Mouse (Mus musculus): Measurements from ENCODE around the gene Micu2. TPM values are rescaled to one million over a fixed set of nuclear protein-coding genes. Genes with fewer than 3 reads are reported as not detected.
A peak's percentile ranks its signal among the peaks of the same experiment; 100 is the strongest.
"Not testable (repeated sequence)": the region's sequence is repeated elsewhere in the genome, so short reads cannot be mapped to it uniquely, and the experiment has no call there.

The Micu2 gene
- polyA plus RNA-seq, 1 experiment from 2014 or later: 68.3 TPM

DNA sequence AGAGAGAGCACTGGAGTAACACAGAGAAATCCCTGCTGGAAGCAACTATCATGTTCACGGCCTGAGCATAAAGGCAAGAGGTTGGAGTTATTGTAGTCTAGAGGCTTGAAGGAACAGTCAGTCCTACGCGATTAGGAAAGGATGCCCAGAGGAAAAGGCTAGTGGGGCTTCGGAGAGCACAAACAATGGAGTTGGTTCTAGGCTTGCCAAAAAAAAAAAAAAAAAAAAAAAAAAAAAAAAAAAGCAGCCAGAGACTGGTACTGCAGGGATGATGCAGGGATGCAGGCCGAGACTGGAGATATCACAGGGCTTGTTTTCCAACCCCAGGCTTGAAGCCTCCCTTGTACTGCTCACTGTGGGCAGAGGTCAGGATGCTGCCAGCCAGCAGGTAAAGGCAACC is 89.8 kb downstream of the Micu2 start:
- no peak overlapping the region for H3K4me3 ChIP-seq
- no peaks in the 10 kb centered on the region for H3K27me3 ChIP-seq (ENCODE audit: low read depth, poor library complexity, severe bottlenecking)
- no peaks in the 10 kb centered on the region for H3K4me1 ChIP-seq
- WGBS: 88% methylated on average over 5 of the region's 5 CpGs
- no peak for DNase-seq (ENCODE audit: low spot score)
- H3K36me3 ChIP-seq: no peaks in the 10 kb centered on the region
- H3K9me3 ChIP-seq (replicated peaks): no peaks in the 10 kb centered on the region
- H3K27ac ChIP-seq: no peak overlapping the region

DNA sequence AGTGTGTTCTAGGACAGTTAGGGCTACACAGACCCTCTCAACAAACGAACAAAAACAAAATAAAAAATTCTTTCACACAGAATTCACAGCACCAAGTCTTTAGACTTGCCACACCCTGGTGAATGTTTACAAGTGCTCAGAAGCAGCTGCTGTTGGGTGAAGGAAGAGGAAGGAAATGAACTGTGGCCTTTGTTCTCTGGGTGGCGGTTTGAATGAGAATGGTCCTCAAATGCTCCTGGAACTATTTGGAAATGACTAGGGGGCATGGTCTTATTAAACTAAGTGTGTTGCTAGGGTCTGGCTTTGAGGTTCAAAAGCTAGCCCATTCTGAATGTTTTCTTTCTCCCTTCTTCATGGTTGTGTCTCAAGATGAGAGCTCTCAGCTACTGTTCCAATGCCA is 90.6 kb downstream of the Micu2 start:
- Histone ChIP-seq H3K27me3 (ENCODE audit: low read depth, poor library complexity, severe bottlenecking) (no peaks in the 10 kb centered on the region), H3K4me1 (no peaks in the 10 kb centered on the region), H3K9me3 (replicated peaks) (no peaks in the 10 kb centered on the region), H3K4me3 (no peak overlapping the region), H3K27ac (no peak overlapping the region), H3K36me3 (no peaks in the 10 kb centered on the region)
- 74% methylated on average over 2 of the region's 2 CpGs for WGBS
- DNase-seq (ENCODE audit: low spot score): no peak

DNA sequence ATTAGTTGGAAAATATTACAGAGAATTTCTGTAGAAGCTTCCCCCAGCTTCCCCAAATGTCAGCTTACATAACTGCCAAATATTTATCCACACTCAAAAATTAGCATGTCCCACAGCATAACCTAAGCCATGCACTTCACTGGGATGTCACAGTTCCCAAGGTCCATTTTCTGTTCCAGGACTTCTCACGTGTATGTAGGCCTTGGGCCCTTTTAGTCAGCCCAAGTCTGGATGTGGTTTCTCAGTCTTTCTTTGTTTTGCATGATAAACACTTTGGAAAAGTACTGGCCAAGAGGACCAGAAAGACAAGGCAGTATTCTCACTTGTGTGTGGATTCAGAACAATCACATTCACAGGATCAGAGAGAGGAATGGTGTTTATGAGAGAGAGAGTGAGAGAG is 97.1 kb downstream of the Micu2 start:
- H3K9me3 ChIP-seq (replicated peaks): no peaks in the 10 kb centered on the region
- no peak overlapping the region for H3K4me3 ChIP-seq
- no peak overlapping the region for H3K27ac ChIP-seq
- H3K4me1 ChIP-seq: no peaks in the 10 kb centered on the region
- no peaks in the 10 kb centered on the region for H3K27me3 ChIP-seq (ENCODE audit: low read depth, poor library complexity, severe bottlenecking)
- no peaks in the 10 kb centered on the region for H3K36me3 ChIP-seq
- 74% methylated on average over 1 of the region's 1 CpGs for WGBS
- DNase-seq (ENCODE audit: low spot score): no peak

DNA sequence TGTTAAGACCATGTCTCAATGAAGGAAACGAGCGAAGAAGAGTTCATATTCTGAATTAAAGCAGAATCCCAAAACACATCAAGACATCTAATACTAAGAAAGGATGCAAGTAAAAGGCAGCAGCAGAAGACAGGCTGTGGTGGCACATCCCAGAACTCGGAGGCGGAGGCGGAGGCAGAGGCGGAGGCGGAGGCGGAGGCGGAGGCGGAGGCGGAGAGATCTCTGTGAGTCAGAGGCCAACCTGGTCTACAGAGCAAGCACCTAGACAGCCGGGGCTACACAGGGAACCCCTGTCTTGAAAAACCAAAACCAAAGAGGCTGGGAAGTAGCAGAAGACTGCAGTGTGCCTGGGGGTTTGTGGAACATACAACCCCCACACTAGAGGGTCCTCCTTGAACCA is 102.2 kb downstream of the Micu2 start:
- H3K4me3 ChIP-seq: no peak overlapping the region
- no peak for DNase-seq (ENCODE audit: low spot score)
- no peaks in the 10 kb centered on the region for H3K9me3 ChIP-seq (replicated peaks)
- no peaks in the 10 kb centered on the region for H3K27me3 ChIP-seq (ENCODE audit: low read depth, poor library complexity, severe bottlenecking)
- WGBS: 97% methylated on average over 12 of the region's 12 CpGs
- no peak overlapping the region for H3K27ac ChIP-seq
- H3K36me3 ChIP-seq: no peaks in the 10 kb centered on the region
- H3K4me1 ChIP-seq: no peaks in the 10 kb centered on the region

DNA sequence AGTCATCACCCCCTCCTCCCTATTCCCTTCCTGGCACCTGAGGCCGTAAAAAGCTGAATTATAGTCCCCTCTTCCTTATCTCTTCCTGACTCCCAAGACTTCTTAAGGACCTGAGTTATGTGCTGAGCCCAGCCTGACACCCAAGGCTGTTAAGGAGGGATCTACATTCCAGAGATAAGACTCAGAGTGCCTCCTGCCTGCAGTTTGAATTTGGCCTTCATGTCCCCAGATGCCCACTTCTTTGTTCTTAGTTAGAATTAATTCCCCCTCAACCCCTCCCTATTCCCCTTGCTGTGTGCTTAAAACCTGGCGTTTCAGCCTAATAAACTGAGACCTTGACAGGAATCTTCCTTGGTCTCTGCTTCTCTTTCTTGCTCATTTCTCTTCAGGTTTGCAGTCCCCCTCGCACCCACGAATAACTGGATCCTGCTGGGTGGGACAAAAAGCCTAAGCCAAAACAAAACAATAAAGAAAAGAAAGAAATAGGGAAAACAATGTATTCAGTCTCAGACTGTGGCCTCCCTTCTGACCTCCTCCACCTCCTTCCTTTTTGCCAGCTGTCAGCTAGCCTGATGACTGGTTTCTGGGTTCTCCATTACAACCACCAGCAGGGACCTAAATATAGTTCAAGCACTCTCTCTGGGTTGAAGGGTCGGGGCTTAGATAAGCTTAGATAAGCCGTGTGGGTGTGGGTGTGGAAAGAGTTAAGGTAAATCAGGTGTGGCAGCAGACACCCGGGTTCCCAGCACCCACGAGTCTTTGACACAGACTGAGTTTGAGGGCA is 102.8 kb downstream of the Micu2 start:
- H3K9me3 ChIP-seq (replicated peaks); H3K27ac ChIP-seq; DNase-seq (ENCODE audit: low spot score); H3K27me3 ChIP-seq (ENCODE audit: low read depth, poor library complexity, severe bottlenecking); H3K36me3 ChIP-seq; H3K4me1 ChIP-seq; H3K4me3 ChIP-seq: not testable (repeated sequence)
- WGBS: 84% methylated on average over 8 of the region's 8 CpGs

DNA sequence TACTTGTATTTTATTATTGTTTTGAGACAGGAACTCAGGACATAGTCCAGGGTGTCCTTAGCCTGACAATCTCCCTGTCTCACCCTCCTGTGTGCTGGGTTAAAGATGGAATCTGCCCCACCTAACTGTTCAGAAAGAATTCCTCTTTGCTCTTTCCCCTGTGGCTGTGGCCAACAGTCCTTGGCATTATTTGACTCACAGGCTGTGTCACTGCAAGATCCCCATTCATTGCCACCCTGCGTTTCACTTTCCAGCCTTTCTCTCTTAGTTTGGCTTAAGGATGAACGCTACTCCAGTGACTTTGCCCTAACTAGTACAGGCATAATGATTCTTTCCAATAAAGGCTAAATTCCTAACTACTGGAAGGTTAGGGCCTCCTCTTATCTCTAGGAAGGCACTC is 104.7 kb downstream of the Micu2 start:
- Histone ChIP-seq H3K4me1 (no peaks in the 10 kb centered on the region), H3K27ac (no peak overlapping the region), H3K36me3 (no peaks in the 10 kb centered on the region), H3K27me3 (ENCODE audit: low read depth, poor library complexity, severe bottlenecking) (no peaks in the 10 kb centered on the region), H3K9me3 (replicated peaks) (no peaks in the 10 kb centered on the region), H3K4me3 (no peak overlapping the region)
- WGBS: 90% methylated on average over 2 of the region's 2 CpGs
- no peak for DNase-seq (ENCODE audit: low spot score)

DNA sequence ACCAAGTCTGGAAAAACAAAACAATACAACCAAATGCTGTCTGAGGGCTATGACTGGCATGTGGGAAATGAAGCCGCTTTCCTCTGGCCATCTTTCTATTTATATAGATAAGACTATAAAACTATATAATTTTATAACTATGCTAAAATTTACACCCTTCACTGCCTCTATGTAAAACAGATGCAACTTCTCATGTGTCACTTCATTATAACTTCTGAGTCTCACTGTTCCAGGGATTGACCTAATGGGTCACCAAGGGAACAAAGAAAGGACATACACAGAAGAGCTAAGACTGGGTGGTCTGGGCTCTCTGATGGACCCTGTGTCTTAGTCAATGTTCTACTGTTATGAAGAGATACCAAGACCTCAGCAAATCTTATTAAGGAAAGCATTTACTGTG is 106.1 kb downstream of the Micu2 start:
- Histone ChIP-seq H3K27me3 (ENCODE audit: low read depth, poor library complexity, severe bottlenecking) (no peaks in the 10 kb centered on the region), H3K27ac (no peak overlapping the region), H3K36me3 (no peaks in the 10 kb centered on the region), H3K4me1 (peaks cover 3% of the 10 kb centered on the region; the same call in 1 of the 2 replicates), H3K4me3 (no peak overlapping the region), H3K9me3 (replicated peaks) (no peaks in the 10 kb centered on the region)
- DNase-seq (ENCODE audit: low spot score): no peak
- 100% methylated on average over 1 of the region's 1 CpGs for WGBS

DNA sequence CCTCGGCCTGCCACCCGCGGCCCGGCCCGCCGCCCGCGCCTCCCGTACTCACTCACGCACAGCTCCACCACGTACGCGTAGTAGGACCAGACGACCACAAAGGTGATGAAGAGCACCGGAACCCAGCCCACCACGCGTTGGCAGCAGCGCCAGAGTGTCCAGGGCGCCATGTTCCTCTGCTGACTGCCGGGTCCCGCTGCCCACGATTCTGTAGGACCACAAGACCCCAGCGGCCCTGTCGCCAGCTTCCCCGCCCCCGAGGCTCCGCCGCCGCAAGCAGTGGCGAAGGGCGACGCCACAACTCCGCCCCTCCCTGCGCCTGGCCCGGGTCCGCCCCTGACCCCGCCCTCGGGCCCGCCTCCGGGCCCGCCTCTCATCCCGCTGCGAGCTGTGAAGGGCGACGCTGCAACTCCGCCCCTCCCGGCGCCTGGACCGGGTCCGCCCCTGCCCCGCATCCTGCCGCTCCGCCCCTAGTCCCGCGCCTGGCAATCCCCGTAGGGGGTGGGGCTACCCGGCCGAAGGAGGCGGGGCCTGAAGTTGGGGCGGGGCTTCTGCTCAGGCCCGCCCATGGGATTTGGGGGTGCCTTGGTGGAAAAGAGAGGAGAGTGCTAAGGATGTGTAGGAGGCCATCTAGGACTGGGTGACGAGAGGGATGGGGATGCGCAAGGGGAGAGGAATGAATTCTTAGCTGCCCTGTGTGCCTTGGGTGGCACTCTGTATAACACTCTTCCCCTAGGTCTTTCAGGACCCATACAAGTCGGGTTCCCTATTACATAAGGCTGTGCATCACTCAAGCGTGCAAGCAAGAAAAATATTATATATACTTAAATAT is 108.8 kb downstream of the Micu2 start, which contains the start of gene Zdhhc20:
Gene Zdhhc20, minus strand, starts transcription at position 266 of the 832 bp plus-strand sequence.
- DNase-seq (ENCODE audit: low spot score): peak; percentile 98
- WGBS: 3% methylated on average over 65 of the region's 65 CpGs
- Histone ChIP-seq H3K27me3 (ENCODE audit: low read depth, poor library complexity, severe bottlenecking) (no peaks in the 10 kb centered on the region), H3K4me1 (peaks cover 3% of the 10 kb centered on the region; the same call in 1 of the 2 replicates), H3K36me3 (peaks cover 6% of the 10 kb centered on the region), H3K9me3 (replicated peaks) (no peaks in the 10 kb centered on the region), H3K27ac (peak within 1 kb of the TSS; percentile 95), H3K4me3 (peak within 1 kb of the TSS; percentile 93)

DNA sequence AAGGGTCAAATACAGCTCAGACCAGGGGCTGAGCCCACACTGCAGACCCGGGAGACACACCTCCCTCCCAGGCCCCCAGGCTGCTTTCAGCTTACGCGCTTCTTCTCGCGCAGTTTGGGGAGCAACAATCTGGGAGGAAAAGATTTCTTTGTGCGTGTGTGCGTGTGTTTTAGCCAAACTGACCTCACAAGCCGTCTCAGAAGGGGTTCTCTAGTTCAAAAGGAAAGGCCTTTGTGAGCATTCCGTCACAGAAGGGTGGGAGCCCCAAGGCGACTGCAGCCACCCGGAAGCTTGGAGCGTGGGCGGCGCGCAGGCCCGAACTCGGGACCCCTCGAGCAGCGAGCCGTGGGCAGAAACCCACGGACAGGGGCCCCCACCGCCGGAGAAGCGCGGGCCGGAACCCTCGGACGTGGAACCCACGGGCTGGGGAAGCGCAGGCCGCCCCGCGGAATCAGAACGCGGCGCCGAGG is 109.5 kb downstream of the Micu2 start:
- Histone ChIP-seq H3K27me3 (ENCODE audit: low read depth, poor library complexity, severe bottlenecking) (no peaks in the 10 kb centered on the region), H3K36me3 (peaks cover 12% of the 10 kb centered on the region), H3K4me1 (peaks cover 3% of the 10 kb centered on the region; the same call in 1 of the 2 replicates), H3K27ac (peak overlapping the region; percentile 95), H3K4me3 (peak overlapping the region; percentile 93), H3K9me3 (replicated peaks) (no peaks in the 10 kb centered on the region)
- DNase-seq (ENCODE audit: low spot score): peak; percentile 68
- under 1% methylated on average over 37 of the region's 37 CpGs for WGBS

DNA sequence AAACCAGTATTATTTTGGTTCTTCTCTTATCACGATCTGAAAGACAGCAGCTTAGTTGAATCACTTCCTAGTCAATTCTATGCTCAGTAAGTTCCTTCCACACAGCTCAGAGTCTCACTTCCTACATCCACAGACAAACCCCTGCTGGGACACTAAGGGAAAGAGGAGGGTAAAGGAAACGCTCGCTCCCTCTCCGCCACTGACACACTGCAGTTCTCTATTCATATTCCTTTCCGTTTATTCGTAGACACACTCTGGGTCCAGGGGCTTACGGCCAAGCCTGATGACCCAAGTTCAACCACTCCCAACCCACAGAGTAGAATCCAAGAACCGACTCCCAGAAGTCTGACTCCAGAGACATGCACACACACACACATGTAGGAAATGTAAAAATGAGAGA is 111.9 kb downstream of the Micu2 start:
- peaks cover 3% of the 10 kb centered on the region; the same call in 1 of the 2 replicates for H3K4me1 ChIP-seq
- 91% methylated on average over 8 of the region's 8 CpGs for WGBS
- no peak for DNase-seq (ENCODE audit: low spot score)
- H3K4me3 ChIP-seq: no peak overlapping the region
- H3K27me3 ChIP-seq (ENCODE audit: low read depth, poor library complexity, severe bottlenecking): no peaks in the 10 kb centered on the region
- H3K36me3 ChIP-seq: peaks cover 12% of the 10 kb centered on the region
- no peaks in the 10 kb centered on the region for H3K9me3 ChIP-seq (replicated peaks)
- no peak overlapping the region for H3K27ac ChIP-seq

DNA sequence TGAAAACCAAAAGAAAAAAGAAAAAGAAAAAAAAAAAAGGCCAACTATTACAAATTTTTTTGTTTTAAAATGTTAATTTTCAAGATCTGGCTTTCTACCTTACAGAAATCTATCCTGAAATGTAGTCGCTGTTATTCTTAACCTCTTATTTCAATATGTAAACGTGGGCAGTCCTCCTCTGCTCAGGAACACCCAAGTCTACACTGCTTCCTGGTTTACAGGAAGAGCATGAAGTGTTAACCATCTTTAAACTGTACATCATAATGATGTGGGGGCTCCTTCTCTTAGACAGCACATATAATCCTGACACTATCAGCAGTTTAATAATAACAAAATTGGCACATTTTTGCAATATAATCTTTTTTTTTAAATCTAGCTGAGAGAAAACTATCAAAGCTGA is 113.0 kb downstream of the Micu2 start:
- WGBS: 86% methylated on average over 2 of the region's 2 CpGs
- H3K4me3 ChIP-seq: no peak overlapping the region

DNA sequence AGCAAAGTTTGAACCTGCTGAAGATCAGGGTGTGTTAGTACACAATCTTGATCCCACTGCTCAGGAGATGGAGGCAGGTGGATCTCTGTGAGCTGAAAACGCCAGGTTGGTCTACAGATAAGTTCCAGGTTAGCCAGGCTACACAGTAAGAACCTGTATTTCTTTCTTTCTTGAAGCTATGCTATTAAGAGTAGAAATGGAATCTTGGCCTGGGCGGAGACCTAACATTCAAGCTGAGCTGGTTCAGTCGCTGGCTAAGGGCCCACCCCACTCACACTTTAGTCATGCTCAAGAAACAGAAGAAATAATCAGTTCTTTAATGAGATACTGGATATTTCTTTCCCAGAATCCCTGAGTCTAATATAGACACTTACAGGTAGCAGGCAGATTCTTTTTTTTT is 115.7 kb downstream of the Micu2 start:
- H3K4me3 ChIP-seq: no peak overlapping the region
- no peak overlapping the region for H3K27ac ChIP-seq
- peaks cover 6% of the 10 kb centered on the region for H3K4me1 ChIP-seq
- H3K27me3 ChIP-seq (ENCODE audit: low read depth, poor library complexity, severe bottlenecking): no peaks in the 10 kb centered on the region
- H3K36me3 ChIP-seq: peaks cover 12% of the 10 kb centered on the region
- no peak for DNase-seq (ENCODE audit: low spot score)
- H3K9me3 ChIP-seq (replicated peaks): no peaks in the 10 kb centered on the region
- WGBS: 94% methylated on average over 3 of the region's 3 CpGs

More for the DNA sequence above, 113.0 kb downstream of the Micu2 start:
- no peak for DNase-seq (ENCODE audit: low spot score)
- H3K36me3 ChIP-seq: peaks cover 12% of the 10 kb centered on the region
- H3K9me3 ChIP-seq (replicated peaks): no peaks in the 10 kb centered on the region
- H3K27me3 ChIP-seq (ENCODE audit: low read depth, poor library complexity, severe bottlenecking): no peaks in the 10 kb centered on the region
- peaks cover 6% of the 10 kb centered on the region for H3K4me1 ChIP-seq
- H3K27ac ChIP-seq: no peak overlapping the region

DNA sequence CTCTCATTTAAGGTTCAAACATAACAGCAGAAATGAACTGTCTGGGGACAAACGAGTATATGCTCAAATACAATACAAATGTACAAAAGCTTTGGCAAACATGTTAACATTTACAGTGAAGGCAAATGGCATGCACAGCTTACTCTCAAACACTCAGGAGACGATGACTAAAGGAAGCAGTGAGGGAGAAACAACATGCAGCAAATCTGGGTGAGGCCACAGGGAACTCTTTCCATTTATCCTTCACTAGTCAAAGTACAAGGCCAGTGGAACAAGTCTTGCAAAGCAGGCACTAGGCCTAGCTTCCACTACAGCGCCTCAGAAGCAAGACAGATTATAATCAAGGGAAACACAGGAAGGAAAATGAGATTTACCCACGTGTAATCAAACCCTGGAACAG is 116.3 kb downstream of the Micu2 start:
- Histone ChIP-seq H3K27ac (no peak overlapping the region), H3K4me3 (no peak overlapping the region), H3K36me3 (peaks cover 12% of the 10 kb centered on the region), H3K9me3 (replicated peaks) (no peaks in the 10 kb centered on the region), H3K4me1 (peaks cover 4% of the 10 kb centered on the region; the same call in 1 of the 2 replicates), H3K27me3 (ENCODE audit: low read depth, poor library complexity, severe bottlenecking) (no peaks in the 10 kb centered on the region)
- DNase-seq (ENCODE audit: low spot score): no peak
- WGBS: 80% methylated on average over 4 of the region's 4 CpGs
